11 mouse cellular contexts compared by ENCODE assay signal in the genomic region with DNA sequence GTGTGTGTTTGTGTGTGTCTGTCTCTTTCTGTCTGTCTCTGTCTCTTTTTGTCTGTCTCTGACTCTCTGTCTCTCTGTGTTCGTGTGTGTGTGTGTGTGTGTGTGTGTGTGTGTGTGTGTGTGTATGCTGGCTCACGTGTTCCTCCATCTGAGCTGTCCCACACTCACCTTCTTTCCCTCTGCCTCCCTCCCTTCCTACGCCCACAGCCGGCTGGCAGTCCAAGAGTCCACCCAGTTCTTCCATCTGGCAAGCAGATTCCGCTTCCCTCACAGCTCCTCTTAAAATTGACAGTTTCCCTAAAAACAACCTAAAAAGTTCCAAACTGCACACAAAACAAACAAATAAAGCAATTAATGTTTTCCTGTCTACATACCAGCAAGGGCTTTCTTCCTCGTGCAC. TPM values are rescaled to one million over a fixed set of nuclear protein-coding genes. Genes with fewer than 3 reads are reported as not detected.
DNase-seq lines count a peak whose midpoint lies in the region; ATAC-seq and TF ChIP-seq lines count a peak whose summit lies in the region.
"Had no signal": no experiment of that assay in that cellular context is flagged by ENCODE, and none has a peak within 500 bp of the region (broad histone marks: within the 10 kb centered on the region; RNA-seq: fewer than 3 reads in every experiment).

No protein-coding gene starts in this region.

- H3K9ac ChIP-seq in forebrain, embryonic 13.5 days: no peak overlapping the region
- no peak overlapping the region for H3K9ac ChIP-seq in intestine, postnatal 0 days (ENCODE audit: low read depth, low read length)
- H3K9ac ChIP-seq: lung, embryonic 15.5 days; midbrain, embryonic 12.5 days had no signal

- ATAC-seq in forebrain, embryonic 13.5 days: no peak
- no peak for ATAC-seq in intestine, postnatal 0 days

- H3K27ac ChIP-seq in forebrain, embryonic 13.5 days: no peak overlapping the region
- H3K27ac ChIP-seq in intestine, postnatal 0 days (ENCODE audit: low read depth, low read length): no peak overlapping the region
- H3K27ac ChIP-seq: forebrain, embryonic 10.5 days; lung, embryonic 15.5 days; midbrain, embryonic 12.5 days had no signal

- H3K36me3 ChIP-seq in forebrain, embryonic 13.5 days (ENCODE audit: poor library complexity, severe bottlenecking): no peaks in the 10 kb centered on the region
- H3K36me3 ChIP-seq in intestine, postnatal 0 days (ENCODE audit: control insufficient read depth, insufficient read depth): no peaks in the 10 kb centered on the region
- H3K36me3 ChIP-seq: forebrain, embryonic 10.5 days; lung, embryonic 15.5 days; midbrain, embryonic 12.5 days had no signal

- H3K4me1 ChIP-seq in forebrain, embryonic 13.5 days: no peaks in the 10 kb centered on the region
- H3K4me1 ChIP-seq in intestine, postnatal 0 days (replicated peaks; ENCODE audit: control insufficient read depth, insufficient read depth, low read length): no peaks in the 10 kb centered on the region
- H3K4me1 ChIP-seq: forebrain, embryonic 10.5 days; lung, embryonic 15.5 days; midbrain, embryonic 12.5 days had no signal

- H3K4me3 ChIP-seq in forebrain, embryonic 13.5 days: no peak overlapping the region
- no peak overlapping the region for H3K4me3 ChIP-seq in intestine, postnatal 0 days (ENCODE audit: low read depth, low read length)
- H3K4me3 ChIP-seq: forebrain, embryonic 10.5 days; lung, embryonic 15.5 days; midbrain, embryonic 12.5 days had no signal

- WGBS in forebrain, embryonic 13.5 days: 87% methylated on average over 4 of the region's 6 CpGs
- 52% methylated on average over 5 of the region's 6 CpGs for WGBS in intestine, postnatal 0 days

- no peaks in the 10 kb centered on the region for H3K27me3 ChIP-seq in forebrain, embryonic 13.5 days
- H3K27me3 ChIP-seq in intestine, postnatal 0 days (replicated peaks; ENCODE audit: control insufficient read depth, insufficient read depth, low read length): no peaks in the 10 kb centered on the region
- H3K27me3 ChIP-seq: lung, embryonic 15.5 days; midbrain, embryonic 12.5 days had no signal

- H3K9me3 ChIP-seq in forebrain, embryonic 13.5 days (replicated peaks): no peaks in the 10 kb centered on the region
- H3K9me3 ChIP-seq in intestine, postnatal 0 days (ENCODE audit: control insufficient read depth): no peaks in the 10 kb centered on the region
- H3K9me3 ChIP-seq: forebrain, embryonic 10.5 days; lung, embryonic 15.5 days; midbrain, embryonic 12.5 days had no signal

- no peak for TF ChIP-seq CTCF in intestine, postnatal 0 days (IDR thresholded peaks at IDR 0.05; ENCODE audit: low read depth)

- DNase-seq in cerebellum, adult 9-11 months: peak; percentile 17
- no peak for DNase-seq in cerebellum, postnatal 4 days (ENCODE audit: low spot score in 2 of 2)
- peak; percentile 36 for DNase-seq in kidney, postnatal 10 days
- DNase-seq in layer of hippocampus, postnatal 25 days (ENCODE audit: extremely low spot score in 1 of 2, low spot score in 1 of 2): peak; percentile 14 to 36
- DNase-seq in right cerebral cortex, postnatal 10 days (ENCODE audit: low spot score in 2 of 2): peak; percentile 78 to 86
- no peak for DNase-seq in heart, adult 11 months

- H3K4me2 ChIP-seq in forebrain, embryonic 13.5 days: no peak overlapping the region
- no peak overlapping the region for H3K4me2 ChIP-seq in intestine, postnatal 0 days (replicated peaks; ENCODE audit: low read depth)
- H3K4me2 ChIP-seq: lung, embryonic 15.5 days; midbrain, embryonic 12.5 days had no signal

RNA-seq across cellular contexts. Expression of a gene that starts 55.3 kb away (rescaled TPM):
- total RNA-seq in layer of hippocampus, postnatal 25 days (2021): 1 to 10 TPM; 2.3 to 4.0 TPM
- polyA plus RNA-seq in forebrain, embryonic 13.5 days (2015; fragmentation: Nextera tagmentation; extraction: Ambion mirVana): 0.23 and 0.57 TPM in 2 replicates
- 0.90 and 1.5 TPM in 2 replicates for polyA plus RNA-seq in intestine, postnatal 0 days (2015; fragmentation: Nextera tagmentation; extraction: Ambion mirVana)

Comparison
In these comparisons a context has a peak if more than half of its experiments do, and no peak if none do; other contexts are left out.
1. DNase-seq: peak in cerebellum, adult 9-11 months (single experiment), kidney, postnatal 10 days (single experiment), layer of hippocampus, postnatal 25 days (2 of 2) and right cerebral cortex, postnatal 10 days (2 of 2); none in cerebellum, postnatal 4 days (0 of 2) and heart, adult 11 months (single experiment).